Mouse (Mus musculus): ENCODE results near the gene Lrrc4. TPM values are rescaled to one million over a fixed set of nuclear protein-coding genes. Genes with fewer than 3 reads are reported as not detected.

The Lrrc4 gene
- polyA plus RNA-seq, 3 experiments from 2014 or later: 0.20 to 0.31 TPM; not detected in 1

GRCm38 (mm10) chr6:28823375-28823774 lies 8.2 kb downstream of the Lrrc4 start:
- no peak for ATAC-seq

GRCm38 (mm10) chr6:28822296-28822695 lies 9.3 kb downstream of the Lrrc4 start:
- no peak for ATAC-seq

- no peak for ATAC-seq
These were observed 11.8 kb downstream of the Lrrc4 start for GRCm38 (mm10) chr6:28819509-28820358.

- no peak for ATAC-seq
These were observed 14.5 kb downstream of the Lrrc4 start for GRCm38 (mm10) chr6:28817039-28817438.

- ATAC-seq: no peak
These were observed 16.7 kb downstream of the Lrrc4 start for GRCm38 (mm10) chr6:28814895-28815294.

- ATAC-seq: no peak
These were observed 18.5 kb downstream of the Lrrc4 start for GRCm38 (mm10) chr6:28813057-28813456.

GRCm38 (mm10) chr6:28804751-28805150 lies 26.8 kb downstream of the Lrrc4 start:
- ATAC-seq: no peak

- no peak for ATAC-seq
These were observed 27.8 kb downstream of the Lrrc4 start for GRCm38 (mm10) chr6:28803678-28804279.

GRCm38 (mm10) chr6:28800976-28801375 lies 30.6 kb downstream of the Lrrc4 start:
- no peak for ATAC-seq

GRCm38 (mm10) chr6:28799818-28800217 lies 31.7 kb downstream of the Lrrc4 start:
- ATAC-seq: no peak

- no peak for ATAC-seq
These were observed 35.6 kb downstream of the Lrrc4 start for GRCm38 (mm10) chr6:28795792-28796515.

- no peak for ATAC-seq
These were observed 36.2 kb downstream of the Lrrc4 start for GRCm38 (mm10) chr6:28795380-28795779.

- ATAC-seq: peak; percentile 67
These were observed 39.7 kb downstream of the Lrrc4 start for GRCm38 (mm10) chr6:28791809-28792208.

GRCm38 (mm10) chr6:28791183-28791582 lies 40.4 kb downstream of the Lrrc4 start:
- ATAC-seq: no peak

GRCm38 (mm10) chr6:28789685-28790084 lies 41.9 kb downstream of the Lrrc4 start:
- no peak for ATAC-seq

- no peak for ATAC-seq
These were observed 44.4 kb downstream of the Lrrc4 start for GRCm38 (mm10) chr6:28787133-28787532.

GRCm38 (mm10) chr6:28785770-28786169 lies 45.8 kb downstream of the Lrrc4 start:
- ATAC-seq: no peak

GRCm38 (mm10) chr6:28783953-28784352 lies 47.6 kb downstream of the Lrrc4 start:
- no peak for ATAC-seq

GRCm38 (mm10) chr6:28783082-28783647 lies 48.4 kb downstream of the Lrrc4 start:
- no peak for ATAC-seq

GRCm38 (mm10) chr6:28781696-28782095 lies 49.9 kb downstream of the Lrrc4 start:
- no peak for ATAC-seq

GRCm38 (mm10) chr6:28771331-28771730 lies 60.2 kb downstream of the Lrrc4 start:
- ATAC-seq: no peak

GRCm38 (mm10) chr6:28767891-28768481 lies 63.6 kb downstream of the Lrrc4 start:
- no peak for ATAC-seq

- ATAC-seq: no peak
These were observed 64.9 kb downstream of the Lrrc4 start for GRCm38 (mm10) chr6:28766622-28767021.

Data from inflammation-experienced regulatory T-cells, adult 6 months (primary cell).